Mouse (Mus musculus): ENCODE data around the gene Cdk1. TPM values are rescaled to one million over a fixed set of nuclear protein-coding genes. Genes with fewer than 3 reads are reported as not detected.

Gene Cdk1
- polyA plus RNA-seq, 1 experiment = 6.2 TPM

GRCm38 (mm10) chr10:69342328-69342727 lies 10.4 kb downstream of the Cdk1 start:
- DNase-seq (ENCODE audit: low read depth) = no peak

GRCm38 (mm10) chr10:69341570-69342227 lies 11.0 kb downstream of the Cdk1 start:
- DNase-seq (ENCODE audit: low read depth) = no peak

DNA sequence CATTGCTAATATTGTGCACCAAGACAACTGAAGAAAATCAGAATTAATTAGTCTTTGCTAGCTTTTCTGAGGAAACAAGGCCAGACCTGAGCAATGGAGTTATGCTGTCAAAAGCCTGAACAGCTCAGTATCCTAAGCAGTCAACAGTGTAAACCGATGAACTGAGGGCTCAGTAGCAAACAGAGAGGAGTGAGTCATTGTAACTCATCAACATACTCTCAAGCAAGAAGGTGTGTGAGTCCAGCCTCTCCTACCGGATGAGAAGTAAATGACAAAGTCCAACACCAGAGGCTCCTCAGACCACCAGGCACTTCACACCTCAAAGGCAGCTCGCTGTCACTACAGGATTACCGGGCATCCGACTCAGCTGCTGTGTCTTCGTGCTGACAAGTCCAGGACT lies 12.7 kb downstream of the Cdk1 start:
- DNase-seq (ENCODE audit: low read depth) = no peak

GRCm38 (mm10) chr10:69336219-69336618 lies 16.5 kb downstream of the Cdk1 start:
- DNase-seq (ENCODE audit: low read depth) = no peak

- DNase-seq (ENCODE audit: low read depth) = no peak
Measured at GRCm38 (mm10) chr10:69335611-69336010, 17.1 kb downstream of the Cdk1 start.

- DNase-seq (ENCODE audit: low read depth) = no peak
Measured at GRCm38 (mm10) chr10:69335195-69335536, 17.6 kb downstream of the Cdk1 start.

DNA sequence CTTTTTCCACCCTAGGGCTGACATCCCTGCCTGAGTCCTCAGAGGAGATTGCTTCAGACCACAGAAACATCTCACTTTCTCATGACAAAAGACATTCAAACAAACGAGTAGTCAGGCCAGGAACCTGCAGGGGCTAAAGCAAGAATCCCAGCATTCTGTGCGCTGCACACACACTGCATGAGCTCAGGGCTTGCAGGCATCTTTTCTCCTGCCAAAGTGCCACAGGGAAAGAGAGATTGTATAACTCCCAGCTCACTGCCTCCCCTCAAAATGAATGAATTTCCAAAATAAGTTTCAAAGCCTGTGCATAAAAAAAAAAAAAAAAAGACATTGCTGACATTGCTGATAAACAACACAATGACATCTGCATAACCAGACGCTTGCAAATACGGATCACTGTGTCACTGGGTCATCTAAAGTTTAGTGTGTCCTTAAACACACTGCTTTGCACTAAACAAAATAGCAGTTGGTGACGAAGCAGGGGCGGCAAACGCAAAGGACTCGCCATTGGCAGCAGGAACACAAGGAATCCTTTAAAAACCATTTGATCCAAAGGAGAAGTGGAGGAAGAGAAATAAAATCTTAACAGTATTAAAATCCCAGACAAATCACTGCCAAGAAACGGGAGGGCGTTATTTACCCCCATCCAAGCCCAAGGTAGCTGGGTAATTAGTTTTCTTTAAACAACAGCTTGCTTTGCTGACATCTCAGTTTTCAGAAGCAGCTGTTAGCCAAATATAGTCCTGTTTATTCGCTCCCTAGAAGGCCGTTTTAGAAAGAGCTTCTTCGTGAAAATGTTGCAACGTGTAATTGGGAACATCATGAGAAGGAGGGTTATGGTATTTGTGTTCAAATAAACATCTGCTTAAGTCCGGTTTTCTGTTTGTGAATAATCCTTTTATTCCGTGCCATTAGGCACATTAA lies 18.2 kb downstream of the Cdk1 start:
- no peak for DNase-seq (ENCODE audit: low read depth)

DNA sequence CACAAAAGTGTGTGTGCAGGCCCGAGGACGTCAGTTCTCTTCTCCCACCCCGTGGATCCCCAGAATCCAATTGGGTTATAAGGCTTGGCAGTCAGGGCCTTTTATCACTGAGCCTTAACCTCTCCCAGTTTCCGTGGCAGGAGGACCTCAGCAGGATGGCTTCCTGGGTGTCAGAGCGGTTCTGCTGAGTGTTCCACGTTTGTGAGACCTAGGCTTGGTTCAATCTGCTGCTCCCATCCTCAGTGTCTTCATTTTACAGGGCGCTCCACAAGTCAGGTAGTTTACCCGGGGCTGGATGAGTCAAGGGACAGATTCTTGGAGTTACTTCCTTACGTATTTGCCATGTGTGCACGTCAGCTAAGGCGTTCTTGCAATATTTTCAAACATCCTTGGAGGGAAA lies 19.5 kb downstream of the Cdk1 start:
- no peak for DNase-seq (ENCODE audit: low read depth)

- no peak for DNase-seq (ENCODE audit: low read depth)
Measured at GRCm38 (mm10) chr10:69331231-69331630, 21.5 kb downstream of the Cdk1 start.

DNA sequence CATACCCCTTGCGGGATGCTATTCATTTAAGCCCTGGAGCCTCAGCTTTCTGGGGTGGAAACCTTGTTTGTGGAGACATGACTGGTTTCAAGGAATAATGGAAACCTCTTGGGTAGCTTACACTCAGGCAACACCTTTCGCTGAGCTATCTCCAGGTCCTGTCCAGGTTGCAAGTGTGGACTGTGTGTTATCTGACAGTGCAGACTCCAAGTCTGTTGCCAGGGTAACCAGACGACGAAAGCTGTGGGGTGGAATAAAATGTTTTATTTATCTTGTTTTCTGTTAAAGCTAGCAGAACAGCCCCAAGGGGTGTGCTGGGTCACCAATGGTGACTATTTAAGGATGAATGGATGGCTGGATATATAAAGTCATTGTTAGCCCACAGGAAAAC lies 24.1 kb downstream of the Cdk1 start:
- no peak for DNase-seq (ENCODE audit: low read depth)

GRCm38 (mm10) chr10:69328029-69328655 lies 24.6 kb downstream of the Cdk1 start:
- DNase-seq (ENCODE audit: low read depth) = no peak

DNA sequence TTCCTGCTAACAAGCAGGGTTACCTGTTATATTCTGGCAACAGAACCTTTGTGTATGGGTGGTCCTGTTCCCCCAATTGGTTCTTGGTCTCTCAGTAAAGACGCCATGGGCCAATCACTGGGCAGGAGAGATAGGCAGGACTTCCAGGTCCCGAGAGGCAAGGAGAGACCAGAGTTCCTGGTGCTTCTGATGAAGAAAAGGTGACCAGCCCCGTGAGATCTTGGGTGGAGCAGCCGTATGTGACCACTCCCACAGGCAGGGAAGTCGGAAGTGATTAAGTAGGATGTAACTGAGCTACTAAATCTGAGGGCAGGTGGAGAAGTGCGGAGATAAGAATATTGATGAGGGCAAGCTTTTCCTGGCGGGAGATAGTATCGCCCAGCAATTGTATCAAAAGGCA lies 25.4 kb downstream of the Cdk1 start:
- no peak for DNase-seq (ENCODE audit: low read depth)

- DNase-seq (ENCODE audit: low read depth) = no peak
Measured at GRCm38 (mm10) chr10:69326433-69326832, 26.3 kb downstream of the Cdk1 start.

GRCm38 (mm10) chr10:69324816-69325215 lies 27.9 kb downstream of the Cdk1 start:
- DNase-seq (ENCODE audit: low read depth) = no peak

- no peak for DNase-seq (ENCODE audit: low read depth)
Measured at GRCm38 (mm10) chr10:69323986-69324385, 28.8 kb downstream of the Cdk1 start.

DNA sequence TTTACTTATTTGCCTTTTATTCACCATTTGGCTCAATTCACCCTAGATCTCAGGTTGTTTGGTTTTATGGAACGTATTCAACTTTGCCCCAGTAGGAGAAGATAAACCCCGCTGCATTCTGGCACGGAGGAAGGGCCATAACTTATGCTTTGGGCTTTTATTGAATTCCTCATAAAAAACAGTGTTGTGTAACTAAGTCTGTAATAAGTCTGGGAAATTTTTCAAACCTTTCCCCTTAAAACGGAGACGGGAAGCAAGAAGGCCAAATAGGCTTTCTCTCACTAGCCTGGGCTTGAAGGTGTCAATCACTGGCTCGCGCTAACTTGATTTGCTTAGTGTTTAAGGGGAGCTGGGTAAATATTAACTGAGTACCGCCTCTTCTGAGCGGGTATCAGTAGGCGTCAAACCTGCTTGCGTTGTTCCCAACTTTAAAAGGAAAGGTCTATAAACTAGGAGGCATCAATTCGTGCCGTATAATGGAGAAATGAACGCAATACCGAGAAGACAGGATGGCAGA lies 31.2 kb downstream of the Cdk1 start:
- DNase-seq (ENCODE audit: low read depth) = no peak

GRCm38 (mm10) chr10:69320667-69321518 lies 31.8 kb downstream of the Cdk1 start:
- DNase-seq (ENCODE audit: low read depth) = no peak

DNA sequence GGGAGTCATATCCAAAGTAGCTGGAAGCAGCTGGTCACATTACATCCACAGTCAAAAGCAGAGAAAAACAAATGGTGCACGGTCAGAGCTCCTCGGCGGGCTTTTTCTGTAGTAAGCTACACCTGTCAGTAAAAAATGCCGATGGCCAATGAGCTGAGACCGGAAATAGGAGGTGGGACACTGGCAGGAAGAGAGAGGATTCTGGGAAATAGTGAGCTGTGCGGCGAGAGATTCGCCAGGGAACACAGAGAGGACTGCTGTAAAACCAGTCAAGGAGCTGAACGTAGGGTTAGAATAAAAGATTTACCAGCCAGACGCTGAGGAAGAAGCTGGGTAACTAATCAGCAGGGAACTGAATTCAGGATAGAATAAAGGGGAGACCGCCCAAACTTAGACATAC lies 34.2 kb downstream of the Cdk1 start:
- no peak for DNase-seq (ENCODE audit: low read depth)

DNA sequence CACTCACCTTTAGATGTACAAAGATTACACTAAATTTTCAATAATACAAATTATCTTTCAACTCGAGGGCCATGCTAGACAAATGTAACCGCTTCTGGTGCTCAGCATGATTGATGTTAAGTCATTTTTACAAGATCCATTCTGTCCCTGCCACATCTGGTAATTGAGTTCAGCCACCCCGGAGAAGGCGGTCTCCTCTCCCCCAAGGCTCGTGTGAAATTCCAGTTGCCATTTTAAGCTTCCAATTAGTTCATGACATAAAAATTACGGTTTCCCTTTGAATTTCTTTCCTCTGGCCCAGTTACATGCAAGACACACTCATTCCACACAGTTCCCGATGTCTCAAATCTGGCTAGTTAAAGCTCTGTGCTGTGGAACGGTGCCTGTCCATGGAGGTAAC lies 38.8 kb downstream of the Cdk1 start:
- no peak for DNase-seq (ENCODE audit: low read depth)

DNA sequence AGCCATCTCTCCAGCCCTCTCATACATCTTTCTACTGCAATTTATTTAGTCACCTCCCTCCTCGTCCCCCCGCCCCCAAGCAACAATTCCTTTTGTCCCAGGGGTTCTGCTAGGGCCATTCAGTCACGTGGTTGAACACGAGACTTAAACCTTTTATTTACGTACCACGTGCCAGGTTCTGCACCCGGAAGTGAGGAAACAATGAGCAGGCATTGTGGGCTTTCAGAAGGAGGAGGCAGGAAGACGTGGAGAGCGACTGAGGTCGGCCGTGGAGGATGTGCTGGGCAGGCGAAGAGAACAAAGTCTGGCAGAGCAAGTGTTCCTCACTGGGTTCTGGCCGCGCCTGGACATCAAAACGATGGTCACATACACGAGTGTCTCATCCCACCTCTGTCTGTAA lies 40.9 kb downstream of the Cdk1 start:
- DNase-seq (ENCODE audit: low read depth) = no peak

DNA sequence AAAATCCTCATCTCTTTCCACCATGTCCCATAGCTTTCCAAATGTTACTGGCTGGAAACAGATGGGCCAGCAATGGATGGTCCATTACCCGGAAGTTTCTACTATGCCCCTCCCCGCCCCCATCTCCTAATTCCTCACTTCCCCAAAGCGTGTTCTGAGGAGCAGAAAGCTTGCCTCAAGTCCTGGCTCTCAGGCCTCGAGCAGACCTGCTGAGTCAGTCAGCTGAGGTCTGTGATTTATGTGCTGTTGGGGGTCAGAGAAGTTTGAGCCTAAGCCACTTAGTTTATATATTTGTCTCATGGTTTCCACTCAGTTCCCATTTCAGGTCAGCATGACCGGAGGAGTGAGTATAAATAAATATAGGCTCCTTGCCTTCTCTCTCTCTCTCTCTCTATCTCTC lies 43.6 kb downstream of the Cdk1 start:
- no peak for DNase-seq (ENCODE audit: low read depth)

- DNase-seq (ENCODE audit: low read depth) = no peak
Measured at GRCm38 (mm10) chr10:69307067-69307466, 45.7 kb downstream of the Cdk1 start.

Data from gonadal fat pad, adult 2 months (tissue).